ENCODE assay signal across 25 mouse cellular contexts in genomic region chr9:56887581-56887980, GRCm38 (mm10). TPM values are rescaled to one million over a fixed set of nuclear protein-coding genes. Genes with fewer than 3 reads are reported as not detected.
A peak's percentile ranks its signal among the peaks of the same experiment; 100 is the strongest.
DNase-seq lines count a peak whose midpoint lies in the region; ATAC-seq lines count a peak whose summit lies in the region.
"Had no signal": no experiment of that assay in that cellular context is flagged by ENCODE, and none has a peak within 500 bp of the region (broad histone marks: within the 10 kb centered on the region; RNA-seq: fewer than 3 reads in every experiment).

No protein-coding gene starts in this region.

- peak; percentile 13 for DNase-seq in gastrocnemius, postnatal 10 days
- no peak for DNase-seq in gastrocnemius, postnatal 25 days
- peak; percentile 12 for DNase-seq in heart, postnatal 4 days
- DNase-seq: adrenal gland, adult 8-10 months; adrenal gland, postnatal 14 days; adrenal gland, postnatal 36 days; B cell, adult 2 months; cerebellum, adult 11-12 months; cerebellum, adult 2 months; cerebellum, adult 9-10 months; cerebellum, postnatal 10 days; cerebellum, postnatal 25 days had no signal

- H3K4me3 ChIP-seq in heart, embryonic 12.5 days: no peak overlapping the region
- H3K4me3 ChIP-seq in megakaryocyte, embryonic 14.5 days (replicated peaks): peak overlapping the region; percentile 44
- H3K4me3 ChIP-seq: embryonic facial prominence, embryonic 10.5 days; embryonic facial prominence, embryonic 12.5 days; forebrain, embryonic 13.5 days; forebrain, embryonic 15.5 days had no signal

- H3K4me2 ChIP-seq in heart, embryonic 12.5 days: no peak overlapping the region
- H3K4me2 ChIP-seq: embryonic facial prominence, embryonic 12.5 days; forebrain, embryonic 13.5 days; forebrain, embryonic 15.5 days had no signal

- H3K27ac ChIP-seq in heart, embryonic 12.5 days (ENCODE audit: poor library complexity, severe bottlenecking): no peak overlapping the region
- H3K27ac ChIP-seq: embryonic facial prominence, embryonic 10.5 days; embryonic facial prominence, embryonic 12.5 days; forebrain, embryonic 13.5 days; forebrain, embryonic 15.5 days had no signal

- H3K9ac ChIP-seq in heart, embryonic 12.5 days: no peak overlapping the region
- H3K9ac ChIP-seq: embryonic facial prominence, embryonic 12.5 days; forebrain, embryonic 13.5 days; forebrain, embryonic 15.5 days had no signal

- peaks cover 6% of the 10 kb centered on the region; the same call in 1 of the 2 replicates for H3K27me3 ChIP-seq in heart, embryonic 12.5 days (replicated peaks)
- H3K27me3 ChIP-seq in megakaryocyte, embryonic 14.5 days (replicated peaks): peaks cover 89% of the 10 kb centered on the region
- H3K27me3 ChIP-seq: embryonic facial prominence, embryonic 12.5 days; forebrain, embryonic 15.5 days; Patski had no signal

- peaks cover 14% of the 10 kb centered on the region for H3K4me1 ChIP-seq in heart, embryonic 12.5 days (replicated peaks)
- peaks cover 13% of the 10 kb centered on the region for H3K4me1 ChIP-seq in megakaryocyte, embryonic 14.5 days

- 92% methylated on average over 16 of the region's 16 CpGs for WGBS in heart, embryonic 12.5 days

- ATAC-seq in heart, embryonic 12.5 days (ENCODE audit: insufficient number of reproducible peaks, low FRiP score): no peak
- ATAC-seq in megakaryocyte, adult 5-6 weeks (ENCODE audit: poor library complexity, severe bottlenecking): no peak
- ATAC-seq: activated CD4-positive, CD25-positive, alpha-beta regulatory T cell, adult 4 months; CD4-positive, CD25-positive, alpha-beta regulatory T cell, adult 4 months; forebrain, embryonic 13.5 days; forebrain, embryonic 15.5 days; Patski had no signal

- H3K36me3 ChIP-seq in heart, embryonic 12.5 days: peaks cover 84% of the 10 kb centered on the region
- H3K36me3 ChIP-seq in megakaryocyte, embryonic 14.5 days (replicated peaks; ENCODE audit: low read length): no peaks in the 10 kb centered on the region
- H3K36me3 ChIP-seq: forebrain, embryonic 15.5 days; G1E had no signal

- no peaks in the 10 kb centered on the region for H3K9me3 ChIP-seq in heart, embryonic 12.5 days (replicated peaks)
- H3K9me3 ChIP-seq in megakaryocyte, embryonic 14.5 days: no peaks in the 10 kb centered on the region
- H3K9me3 ChIP-seq: embryonic facial prominence, embryonic 10.5 days; embryonic facial prominence, embryonic 12.5 days; forebrain, embryonic 13.5 days; forebrain, embryonic 15.5 days; G1E had no signal

RNA-seq across cellular contexts. Expression of gene Cspg4, which starts 22.7 kb away (rescaled TPM):
- 10 to 100 TPM; 22.0 to 31.7 TPM for total RNA-seq in gastrocnemius, postnatal 10 days (2021)
- 1 to 10 TPM; 6.5 to 9.4 TPM for total RNA-seq in gastrocnemius, postnatal 25 days (2021)
- 10 to 100 TPM; 55.6 to 56.6 TPM for total RNA-seq in heart, postnatal 4 days (2021)
- polyA plus RNA-seq in heart, embryonic 12.5 days (2016; fragmentation: Nextera tagmentation; extraction: Ambion mirVana): 32.5 and 35.9 TPM in 2 replicates
- polyA plus RNA-seq in megakaryocyte, embryonic 14.5 days (2012; ENCODE audit: insufficient read depth, low replicate concordance): 0.01 TPM in 1 of 2 replicates, not detected in the other
- not detected in 2 replicates for total RNA-seq in megakaryocyte, adult 5-6 weeks (2015)
- total RNA-seq in megakaryocyte, adult 5-6 weeks (2017): not detected in 2 replicates
- polyA plus RNA-seq: CD4-positive, CD25-positive, alpha-beta regulatory T cell, adult 4 months; G1E had no signal

RNA-seq across cellular contexts. Expression of gene Odf3l1, which starts 23.1 kb away (rescaled TPM):
- total RNA-seq in gastrocnemius, postnatal 10 days (2021): under 1 TPM; 0.72 to 0.82 TPM
- under 1 TPM in 1 of 2 experiments, not detected in 1; 0.67 TPM for total RNA-seq in gastrocnemius, postnatal 25 days (2021)
- total RNA-seq in heart, postnatal 4 days (2021): under 1 TPM in 1 of 2 experiments, not detected in 1; 0.43 TPM
- 0.84 and 1.5 TPM in 2 replicates for polyA plus RNA-seq in heart, embryonic 12.5 days (2016; fragmentation: Nextera tagmentation; extraction: Ambion mirVana)
- not detected in 2 replicates for polyA plus RNA-seq in megakaryocyte, embryonic 14.5 days (2012; ENCODE audit: insufficient read depth, low replicate concordance)
- total RNA-seq in megakaryocyte, adult 5-6 weeks (2015): not detected in 2 replicates
- not detected in 2 replicates for total RNA-seq in megakaryocyte, adult 5-6 weeks (2017)
- total RNA-seq: CH12.LX, G1E had no signal
- polyA plus RNA-seq: activated CD4-positive, CD25-positive, alpha-beta regulatory T cell, adult 4 months; CD4-positive, CD25-positive, alpha-beta regulatory T cell, adult 4 months; embryonic facial prominence, embryonic 10.5 days; forebrain, embryonic 11.5 days; forebrain, embryonic 13.5 days; forebrain, embryonic 15.5 days; G1E; Patski had no signal

RNA-seq across cellular contexts. Expression of gene Snx33, which starts 40.6 kb away (rescaled TPM):
- 1 to 10 TPM; 7.0 to 9.3 TPM for total RNA-seq in gastrocnemius, postnatal 10 days (2021)
- 1 to 10 TPM; 3.4 to 5.4 TPM for total RNA-seq in gastrocnemius, postnatal 25 days (2021)
- total RNA-seq in heart, postnatal 4 days (2021): 10 to 100 TPM; 11.7 to 13.9 TPM
- polyA plus RNA-seq in heart, embryonic 12.5 days (2016; fragmentation: Nextera tagmentation; extraction: Ambion mirVana): 10.2 and 10.5 TPM in 2 replicates
- polyA plus RNA-seq in megakaryocyte, embryonic 14.5 days (2012; ENCODE audit: insufficient read depth, low replicate concordance): 0.19 and 0.94 TPM in 2 replicates
- 3.6 and 4.0 TPM in 2 replicates for total RNA-seq in megakaryocyte, adult 5-6 weeks (2015)
- total RNA-seq in megakaryocyte, adult 5-6 weeks (2017): 2.2 and 3.1 TPM in 2 replicates

RNA-seq across cellular contexts. Expression of gene Imp3, which starts 49.7 kb away (rescaled TPM):
- total RNA-seq in gastrocnemius, postnatal 10 days (2021): 10 to 100 TPM; 43.0 to 46.6 TPM
- total RNA-seq in gastrocnemius, postnatal 25 days (2021): 10 to 100 TPM; 45.1 to 45.3 TPM
- total RNA-seq in heart, postnatal 4 days (2021): 10 to 100 TPM; 53.5 to 54.4 TPM
- 58.2 and 65.0 TPM in 2 replicates for polyA plus RNA-seq in heart, embryonic 12.5 days (2016; fragmentation: Nextera tagmentation; extraction: Ambion mirVana)
- polyA plus RNA-seq in megakaryocyte, embryonic 14.5 days (2012; ENCODE audit: insufficient read depth, low replicate concordance): 42.0 and 92.2 TPM in 2 replicates
- total RNA-seq in megakaryocyte, adult 5-6 weeks (2015): 71.0 and 83.9 TPM in 2 replicates
- total RNA-seq in megakaryocyte, adult 5-6 weeks (2017): 34.2 and 54.6 TPM in 2 replicates

Comparison
In these comparisons a context has a peak if more than half of its experiments do, and no peak if none do; other contexts are left out.
1. RNA of gene Cspg4, which starts 22.7 kb away (total RNA-seq): 55.6 to 56.6 TPM in heart, postnatal 4 days, 22.0 to 31.7 TPM in gastrocnemius, postnatal 10 days and 6.5 to 9.4 TPM in gastrocnemius, postnatal 25 days; not detected in megakaryocyte, adult 5-6 weeks; every median in the first group is over 4 times any median in the second.